In the genomic region with DNA sequence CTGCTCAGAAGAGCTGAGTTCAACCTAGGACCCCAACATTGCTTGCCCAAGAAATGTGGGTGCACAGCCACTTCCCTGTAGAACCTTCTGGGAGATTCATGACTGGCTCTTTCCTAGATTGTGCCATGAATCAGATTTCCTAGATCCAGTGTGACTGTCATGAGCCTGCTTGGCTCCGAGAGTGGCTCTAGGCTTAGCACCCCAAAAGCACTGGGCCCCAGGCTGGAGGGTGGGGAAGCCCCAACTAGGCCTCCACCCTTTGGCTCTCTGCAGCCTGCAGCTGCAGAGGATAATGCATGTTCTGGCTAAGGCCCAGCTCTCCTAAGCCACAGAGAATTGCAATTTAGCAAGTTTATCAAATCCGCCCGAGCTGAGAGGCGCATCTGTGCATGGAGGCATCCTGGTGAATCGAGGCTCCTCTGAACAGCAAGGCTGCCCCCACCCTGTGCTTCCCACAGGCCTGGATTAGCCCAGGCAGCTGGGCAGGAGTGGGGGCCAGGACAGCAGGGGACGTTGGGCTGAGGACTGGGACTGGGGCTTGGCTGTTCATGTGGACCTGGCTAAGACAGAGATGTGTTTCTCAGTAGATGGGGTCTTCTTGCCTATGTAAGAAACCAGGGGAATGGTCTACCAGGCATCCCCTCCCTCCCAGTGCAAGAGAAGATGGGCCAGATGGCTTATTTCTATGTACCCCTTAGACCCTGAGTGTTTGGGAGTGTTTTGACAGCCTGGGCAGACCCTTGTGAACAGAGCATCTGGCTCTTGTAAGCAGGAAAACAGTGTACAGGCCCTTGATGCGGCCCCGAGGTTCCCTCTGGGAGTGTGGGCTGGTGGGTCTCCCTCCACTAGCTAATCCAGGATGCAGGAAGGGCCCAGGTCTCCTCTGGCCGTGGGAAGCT, we compare ENCODE assay signal across 11 mouse cellular contexts. TPM values are rescaled to one million over a fixed set of nuclear protein-coding genes. Genes with fewer than 3 reads are reported as not detected.
DNase-seq lines count a peak whose midpoint lies in the region; ATAC-seq lines count a peak whose summit lies in the region.
"Had no signal": no experiment of that assay in that cellular context is flagged by ENCODE, and none has a peak within 500 bp of the region (broad histone marks: within the 10 kb centered on the region; RNA-seq: fewer than 3 reads in every experiment).

No protein-coding gene starts in this region.

- WGBS in heart, embryonic 16.5 days = 60% methylated on average over 9 of the region's 9 CpGs
- 56% methylated on average over 9 of the region's 9 CpGs for WGBS in embryonic facial prominence, embryonic 11.5 days
- 58% methylated on average over 9 of the region's 9 CpGs for WGBS in hindbrain, embryonic 12.5 days
- 59% methylated on average over 9 of the region's 9 CpGs for WGBS in midbrain, embryonic 12.5 days

- H3K4me2 ChIP-seq in heart, embryonic 16.5 days (ENCODE audit: low read depth, low read length) = no peak overlapping the region
- H3K4me2 ChIP-seq in embryonic facial prominence, embryonic 11.5 days (ENCODE audit: low read depth, low read length) = no peak overlapping the region
- H3K4me2 ChIP-seq in hindbrain, embryonic 12.5 days (replicated peaks) = no peak overlapping the region
- no peak overlapping the region for H3K4me2 ChIP-seq in midbrain, embryonic 12.5 days (replicated peaks)

- ATAC-seq in heart, embryonic 16.5 days (replicated peaks; ENCODE audit: extremely low read depth, insufficient read depth, low FRiP score) = no peak
- ATAC-seq in embryonic facial prominence, embryonic 11.5 days (replicated peaks; ENCODE audit: insufficient number of reproducible peaks, low FRiP score, low TSS enrichment, low read depth) = no peak
- ATAC-seq in hindbrain, embryonic 12.5 days (ENCODE audit: low FRiP score) = peak; percentile 62; the same call in 1 of the 2 replicates
- ATAC-seq in midbrain, embryonic 12.5 days (ENCODE audit: low FRiP score, low read depth) = peak; percentile 45; the same call in 1 of the 2 replicates

- peak overlapping the region; percentile 47 for H3K27ac ChIP-seq in heart, embryonic 16.5 days (ENCODE audit: low read length)
- peak overlapping the region; percentile 81 for H3K27ac ChIP-seq in embryonic facial prominence, embryonic 11.5 days (replicated peaks; ENCODE audit: low read depth, low read length)
- H3K27ac ChIP-seq in hindbrain, embryonic 12.5 days = peak overlapping the region; percentile 68
- peak overlapping the region; percentile 68 for H3K27ac ChIP-seq in midbrain, embryonic 12.5 days (replicated peaks)

- H3K9me3 ChIP-seq in heart, embryonic 16.5 days (replicated peaks; ENCODE audit: control insufficient read depth, low read length) = no peaks in the 10 kb centered on the region
- H3K9me3 ChIP-seq in embryonic facial prominence, embryonic 11.5 days (replicated peaks; ENCODE audit: control insufficient read depth, low read length) = no peaks in the 10 kb centered on the region
- H3K9me3 ChIP-seq in hindbrain, embryonic 12.5 days (replicated peaks) = no peaks in the 10 kb centered on the region
- no peaks in the 10 kb centered on the region for H3K9me3 ChIP-seq in midbrain, embryonic 12.5 days

- H3K36me3 ChIP-seq in heart, embryonic 16.5 days (ENCODE audit: control insufficient read depth, insufficient read depth) = no peaks in the 10 kb centered on the region
- no peaks in the 10 kb centered on the region for H3K36me3 ChIP-seq in embryonic facial prominence, embryonic 11.5 days (replicated peaks; ENCODE audit: control insufficient read depth, insufficient read depth, low read depth, low read length)
- H3K36me3 ChIP-seq in hindbrain, embryonic 12.5 days = no peaks in the 10 kb centered on the region
- H3K36me3 ChIP-seq in midbrain, embryonic 12.5 days = no peaks in the 10 kb centered on the region

- no peaks in the 10 kb centered on the region for H3K27me3 ChIP-seq in heart, embryonic 16.5 days (ENCODE audit: control insufficient read depth, insufficient read depth, low read length)
- H3K27me3 ChIP-seq in embryonic facial prominence, embryonic 11.5 days (ENCODE audit: control insufficient read depth, insufficient read depth, low read length) = no peaks in the 10 kb centered on the region
- 0 out of 2 replicates have a peak, but pooled peaks cover 2% of the 10 kb centered on the region for H3K27me3 ChIP-seq in hindbrain, embryonic 12.5 days
- H3K27me3 ChIP-seq in midbrain, embryonic 12.5 days = no peaks in the 10 kb centered on the region
- H3K27me3 ChIP-seq: CH12.LX had no signal

- no peak overlapping the region for H3K9ac ChIP-seq in heart, embryonic 16.5 days (ENCODE audit: low read length)
- H3K9ac ChIP-seq in embryonic facial prominence, embryonic 11.5 days (replicated peaks; ENCODE audit: low read length) = 0 out of 2 replicates have a peak overlapping the region, but pooled peaks have one; percentile 8
- H3K9ac ChIP-seq in hindbrain, embryonic 12.5 days = no peak overlapping the region; the same call in none of the 2 replicates
- no peak overlapping the region for H3K9ac ChIP-seq in midbrain, embryonic 12.5 days (replicated peaks)

- DNase-seq in heart, adult 9 months (ENCODE audit: low spot score in 2 of 2) = no peak
- DNase-seq in embryonic facial prominence, embryonic 11.5 days (ENCODE audit: low spot score) = no peak
- DNase-seq in thymus, postnatal 0 days (ENCODE audit: low spot score) = no peak
- DNase-seq in spleen, postnatal 10 days (ENCODE audit: low spot score in 2 of 2) = no peak
- DNase-seq in thymus, postnatal 14 days = no peak
- DNase-seq: adrenal gland, postnatal 14 days; kidney, adult 8-10 months had no signal

- H3K4me1 ChIP-seq in heart, embryonic 16.5 days (ENCODE audit: control insufficient read depth, insufficient read depth, low read length) = peaks cover 2% of the 10 kb centered on the region; the same call in 1 of the 2 replicates
- peaks cover 8% of the 10 kb centered on the region for H3K4me1 ChIP-seq in embryonic facial prominence, embryonic 11.5 days (ENCODE audit: control insufficient read depth, insufficient read depth, low read length)
- peaks cover 49% of the 10 kb centered on the region for H3K4me1 ChIP-seq in hindbrain, embryonic 12.5 days
- peaks cover 43% of the 10 kb centered on the region for H3K4me1 ChIP-seq in midbrain, embryonic 12.5 days

- no peak overlapping the region for H3K4me3 ChIP-seq in heart, embryonic 16.5 days (ENCODE audit: low read length)
- no peak overlapping the region for H3K4me3 ChIP-seq in embryonic facial prominence, embryonic 11.5 days (ENCODE audit: low read depth, low read length)
- H3K4me3 ChIP-seq in hindbrain, embryonic 12.5 days = no peak overlapping the region
- no peak overlapping the region for H3K4me3 ChIP-seq in midbrain, embryonic 12.5 days

RNA-seq across cellular contexts. Expression of a gene that starts 41.2 kb away (rescaled TPM):
- 169 and 179 TPM in 2 replicates for polyA plus RNA-seq in heart, embryonic 16.5 days (2015; fragmentation: Nextera tagmentation; extraction: Ambion mirVana)
- 209 and 225 TPM in 2 replicates for polyA plus RNA-seq in embryonic facial prominence, embryonic 11.5 days (2014; fragmentation: Nextera tagmentation; extraction: Ambion mirVana)
- polyA plus RNA-seq in hindbrain, embryonic 12.5 days (2016; fragmentation: Nextera tagmentation; extraction: Ambion mirVana) = 140 and 145 TPM in 2 replicates
- polyA plus RNA-seq in midbrain, embryonic 12.5 days (2016; fragmentation: Nextera tagmentation; extraction: Ambion mirVana) = 87.5 and 95.9 TPM in 2 replicates
- 32.6 and 43.5 TPM in 2 replicates for polyA plus RNA-seq in thymus, postnatal 0 days (2015; fragmentation: Nextera tagmentation; extraction: Ambion mirVana)

Comparison
In these comparisons a context has a peak if more than half of its experiments do, and no peak if none do; other contexts are left out.
1. ATAC-seq: peak in hindbrain, embryonic 12.5 days (single experiment) and midbrain, embryonic 12.5 days (single experiment); none in heart, embryonic 16.5 days (single experiment) and embryonic facial prominence, embryonic 11.5 days (single experiment).
2. Peak in every context shown above with its lines, with median percentiles within 50 percentile points of each other: H3K27ac ChIP-seq.